Mouse (Mus musculus): Measurements from ENCODE around the gene Gm38655.

Gm38655 gene

GRCm38 (mm10) chr17:25175411-25175810 is at the start of gene Gm38655:
Gene Gm38655, minus strand, starts transcription at chr17:25175471.
- no peak for DNase-seq

GRCm38 (mm10) chr17:25224586-25225222 is 49.4 kb upstream of the Gm38655 start:
- DNase-seq, result no peak

GRCm38 (mm10) chr17:25222951-25223601 is 47.8 kb upstream of the Gm38655 start:
- DNase-seq, result no peak

- DNase-seq, result peak in 1 of 2 experiments; percentile 27
Observed at GRCm38 (mm10) chr17:25222504-25222940, 47.3 kb upstream of the Gm38655 start.

- peak; percentile 42 to 51 for DNase-seq
Observed at GRCm38 (mm10) chr17:25221821-25222503, 46.7 kb upstream of the Gm38655 start.

- no peak for DNase-seq
Observed at GRCm38 (mm10) chr17:25220746-25221145, 45.5 kb upstream of the Gm38655 start.

GRCm38 (mm10) chr17:25219492-25220295 is 44.4 kb upstream of the Gm38655 start:
- no peak for DNase-seq

GRCm38 (mm10) chr17:25218967-25219366 is 43.7 kb upstream of the Gm38655 start:
- no peak for DNase-seq

- DNase-seq, result no peak
Observed at GRCm38 (mm10) chr17:25215431-25215830, 40.2 kb upstream of the Gm38655 start.

- DNase-seq, result no peak
Observed at GRCm38 (mm10) chr17:25211705-25212104, 36.4 kb upstream of the Gm38655 start.

GRCm38 (mm10) chr17:25210680-25211466 is 35.6 kb upstream of the Gm38655 start:
- DNase-seq, result no peak

GRCm38 (mm10) chr17:25210006-25210405 is 34.7 kb upstream of the Gm38655 start:
- no peak for DNase-seq

- no peak for DNase-seq
Observed at GRCm38 (mm10) chr17:25202401-25202800, 27.1 kb upstream of the Gm38655 start.

GRCm38 (mm10) chr17:25189091-25189490 is 13.8 kb upstream of the Gm38655 start:
- no peak for DNase-seq

- DNase-seq, result peak; percentile 65 to 75
Observed at GRCm38 (mm10) chr17:25188150-25189031, 13.1 kb upstream of the Gm38655 start, which contains the start of gene Unkl. Gene Unkl, plus strand, starts transcription at chr17:25188397.

- no peak for DNase-seq
Observed at GRCm38 (mm10) chr17:25187784-25188149, 12.5 kb upstream of the Gm38655 start.

GRCm38 (mm10) chr17:25184961-25185360 is 9.7 kb upstream of the Gm38655 start:
- DNase-seq, result no peak

GRCm38 (mm10) chr17:25184129-25184691 is 8.9 kb upstream of the Gm38655 start, which contains the start of gene BC003965:
Gene BC003965, plus strand, starts transcription at chr17:25184554.
- peak; percentile 92 to 96 for DNase-seq

GRCm38 (mm10) chr17:25183232-25183631 is 8.0 kb upstream of the Gm38655 start:
- DNase-seq, result no peak

- no peak for DNase-seq
Observed at GRCm38 (mm10) chr17:25172558-25172957, 2.7 kb downstream of the Gm38655 start.

GRCm38 (mm10) chr17:25169706-25170105 is 5.6 kb downstream of the Gm38655 start:
- no peak for DNase-seq

Measured in spleen, adult 18-20 months (tissue).